Mouse (Mus musculus): ENCODE measurements around the gene Plac1. TPM values are rescaled to one million over a fixed set of nuclear protein-coding genes. Genes with fewer than 3 reads are reported as not detected.
"Not testable (repeated sequence)": the region's sequence is repeated elsewhere in the genome, so short reads cannot be mapped to it uniquely, and the experiment has no call there.

Plac1 gene
- not detected for polyA plus RNA-seq (2017; shearing (Covaris generic))

- ATAC-seq: no peak
Measured at GRCm38 (mm10) chrX:53240011-53240410, at the start of gene Plac1. Gene Plac1, minus strand, starts transcription at chrX:53240111.

- ATAC-seq: no peak
Measured at GRCm38 (mm10) chrX:53287924-53288323, 48.0 kb upstream of the Plac1 start.

- no peak for ATAC-seq
Measured at GRCm38 (mm10) chrX:53273124-53273523, 33.2 kb upstream of the Plac1 start, which contains the start of gene Fam122c. Gene Fam122c, plus strand, starts transcription at chrX:53273424.

GRCm38 (mm10) chrX:53271628-53272027 lies 31.7 kb upstream of the Plac1 start:
- not testable (repeated sequence) for ATAC-seq

- no peak for ATAC-seq
Measured at GRCm38 (mm10) chrX:53270063-53270432, 30.1 kb upstream of the Plac1 start.

- peak; percentile 92 for ATAC-seq
Measured at GRCm38 (mm10) chrX:53269289-53270062, 29.6 kb upstream of the Plac1 start, which contains the start of gene Fam122b. Gene Fam122b, minus strand, starts transcription at chrX:53269805.

- no peak for ATAC-seq
Measured at GRCm38 (mm10) chrX:53268856-53269255, 28.9 kb upstream of the Plac1 start.

GRCm38 (mm10) chrX:53266186-53266585 lies 26.3 kb upstream of the Plac1 start:
- ATAC-seq: no peak

GRCm38 (mm10) chrX:53255195-53255594 lies 15.3 kb upstream of the Plac1 start:
- ATAC-seq: no peak

GRCm38 (mm10) chrX:53237971-53238370 lies 1.9 kb downstream of the Plac1 start:
- no peak for ATAC-seq

DNA sequence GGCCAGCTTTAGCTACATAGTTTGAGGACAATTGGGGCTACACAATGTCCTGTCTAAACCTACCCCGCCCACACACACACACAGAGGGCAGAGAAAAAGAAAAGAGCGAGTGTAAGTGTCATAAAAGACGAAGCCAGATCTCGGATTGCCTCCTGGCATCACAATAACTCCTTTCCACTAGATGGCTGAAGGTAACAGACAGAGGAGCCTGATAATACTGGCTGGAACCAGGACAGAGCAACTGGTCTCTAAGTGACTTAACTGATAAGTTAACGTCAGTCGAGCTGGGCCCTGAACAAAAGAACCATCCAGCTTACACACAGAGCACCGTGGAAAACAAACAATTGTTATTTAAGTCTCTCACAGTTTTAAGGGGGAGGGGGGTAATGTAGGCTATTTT lies 3.5 kb downstream of the Plac1 start:
- ATAC-seq: no peak

GRCm38 (mm10) chrX:53233689-53234088 lies 6.2 kb downstream of the Plac1 start:
- no peak for ATAC-seq

DNA sequence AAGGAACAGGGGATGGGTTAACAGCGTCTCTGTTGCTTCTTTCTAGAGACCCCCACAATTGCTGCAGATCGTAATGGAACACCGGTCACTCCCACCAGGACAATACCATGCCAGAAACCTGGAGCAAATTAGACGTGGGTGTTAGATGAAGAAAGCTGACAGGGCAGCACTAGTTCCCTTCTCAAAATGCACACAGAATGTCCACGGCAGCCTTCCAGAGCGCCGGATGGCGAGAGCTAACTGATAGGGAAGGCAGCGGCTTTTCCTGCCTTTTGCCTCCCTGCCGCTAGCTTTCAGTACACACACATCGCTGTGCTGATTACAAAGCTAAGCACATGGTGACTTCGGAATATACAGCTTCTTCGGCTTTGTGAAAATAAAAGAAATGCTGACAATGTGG lies 7.9 kb downstream of the Plac1 start:
- no peak for ATAC-seq

DNA sequence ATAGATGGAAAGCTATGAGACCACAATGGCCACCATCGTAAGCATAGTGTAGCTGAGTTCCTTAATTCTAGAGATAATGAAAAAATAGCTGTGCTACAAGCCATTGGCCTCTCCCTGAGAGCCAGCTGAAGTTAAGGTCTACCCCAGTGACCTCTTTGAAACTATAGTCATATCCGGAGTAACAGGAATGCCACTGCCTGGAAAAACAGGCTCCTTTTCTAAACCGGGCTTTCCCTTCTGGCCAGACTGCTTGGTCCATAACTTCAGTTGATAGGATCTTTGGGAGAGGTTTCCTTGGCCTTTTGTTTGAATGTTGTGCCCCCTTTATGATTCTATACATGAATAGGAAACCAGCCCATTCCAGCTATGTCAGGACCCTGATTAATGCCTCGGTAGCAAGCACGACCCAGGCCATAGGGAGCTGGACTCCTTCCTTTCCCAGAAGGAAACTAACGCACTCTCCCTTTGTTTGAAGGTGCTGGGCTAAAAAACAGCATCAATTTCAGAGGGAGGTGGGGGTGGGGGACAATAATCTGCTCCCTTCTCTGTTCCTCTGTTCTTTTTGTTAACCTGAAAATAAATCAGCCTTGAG lies 15.5 kb downstream of the Plac1 start:
- ATAC-seq: no peak

DNA sequence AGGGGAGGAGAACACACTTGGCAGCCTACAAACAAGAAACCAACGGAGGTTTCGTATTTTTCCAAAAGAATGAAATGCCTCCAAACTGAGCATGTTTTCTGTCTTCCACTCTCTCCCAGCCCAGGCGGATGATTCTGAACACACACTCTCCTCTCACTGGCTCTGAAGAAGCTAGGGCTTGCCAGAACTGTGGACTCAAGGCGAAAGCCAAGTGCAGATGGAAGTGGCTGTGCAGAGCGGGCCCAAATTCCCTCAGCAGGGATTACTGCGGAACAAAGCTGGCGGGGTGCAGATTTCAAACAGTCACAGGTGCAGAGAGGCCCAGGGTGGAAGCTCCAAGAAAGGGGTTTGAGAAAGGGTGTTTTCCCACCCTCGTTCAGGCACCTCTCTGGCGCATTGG lies 19.1 kb downstream of the Plac1 start:
- ATAC-seq: no peak

DNA sequence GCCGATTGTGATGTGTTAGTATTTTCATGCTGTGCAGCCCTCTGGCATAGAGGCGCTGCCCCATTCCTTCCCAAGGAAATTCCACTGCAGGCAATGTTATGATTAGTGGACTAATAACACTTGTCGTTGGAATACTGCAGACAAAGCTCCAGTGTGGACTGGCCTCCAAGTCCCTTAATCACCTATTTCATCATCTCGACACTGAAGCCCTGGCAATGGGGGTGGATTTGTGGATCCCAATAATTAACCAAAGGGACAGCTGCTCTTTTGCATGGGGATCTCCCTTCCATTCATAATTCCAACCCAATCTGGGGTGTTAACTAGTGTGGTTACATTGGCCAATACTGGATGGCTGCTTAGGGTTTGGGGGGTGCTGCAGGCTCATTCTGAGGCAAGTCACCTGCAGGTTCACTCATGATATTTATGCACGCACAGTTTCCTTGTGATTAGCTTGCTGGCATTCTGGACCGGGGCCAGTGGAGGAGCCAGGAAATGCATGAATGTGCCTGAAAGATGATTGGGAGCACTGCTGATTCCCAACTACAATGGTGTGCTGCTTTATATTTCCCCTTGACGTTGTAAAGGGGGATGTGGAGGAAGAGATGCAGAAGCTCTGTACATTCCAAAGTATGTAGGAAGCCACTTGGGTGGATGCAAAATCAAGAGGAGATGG lies 25.2 kb downstream of the Plac1 start:
- ATAC-seq: no peak

DNA sequence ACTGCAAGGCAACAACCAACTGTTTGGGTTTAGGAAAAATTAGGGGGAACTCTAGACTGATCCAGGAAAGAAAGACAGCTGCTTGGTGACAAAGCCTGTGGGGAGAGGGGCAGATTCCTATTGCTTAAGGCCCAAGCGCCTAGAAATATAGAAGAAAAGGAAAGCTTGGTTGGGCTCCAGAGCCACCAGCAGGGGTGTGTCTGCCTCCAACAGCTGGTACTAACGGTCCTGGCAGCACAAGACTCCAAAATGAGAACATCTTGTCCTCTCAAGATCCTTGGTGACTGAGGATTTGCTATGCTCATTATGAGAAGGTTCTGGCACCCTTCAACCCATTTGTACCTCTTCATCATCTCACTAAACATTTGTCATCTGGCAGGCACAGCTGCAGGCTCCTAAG lies 26.1 kb downstream of the Plac1 start:
- no peak for ATAC-seq

DNA sequence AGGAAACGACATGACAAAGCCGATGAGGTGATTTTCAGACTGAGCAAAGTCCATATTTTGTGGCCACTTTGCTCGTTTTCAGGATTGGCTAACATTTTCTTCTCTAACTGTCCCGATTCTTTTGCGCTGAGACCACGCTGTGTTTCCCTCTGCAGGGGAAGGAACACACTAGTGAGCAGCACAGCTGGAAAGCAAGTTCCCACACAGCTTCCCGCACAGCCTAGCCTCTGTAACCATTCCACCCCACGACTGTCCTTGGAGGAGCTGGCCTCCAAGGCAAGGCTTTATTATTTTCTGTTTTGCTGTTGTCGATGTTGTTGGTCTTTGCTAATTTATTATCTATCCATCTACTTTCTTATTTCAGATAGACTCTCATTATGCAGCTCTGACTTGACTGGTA lies 27.4 kb downstream of the Plac1 start:
- no peak for ATAC-seq

DNA sequence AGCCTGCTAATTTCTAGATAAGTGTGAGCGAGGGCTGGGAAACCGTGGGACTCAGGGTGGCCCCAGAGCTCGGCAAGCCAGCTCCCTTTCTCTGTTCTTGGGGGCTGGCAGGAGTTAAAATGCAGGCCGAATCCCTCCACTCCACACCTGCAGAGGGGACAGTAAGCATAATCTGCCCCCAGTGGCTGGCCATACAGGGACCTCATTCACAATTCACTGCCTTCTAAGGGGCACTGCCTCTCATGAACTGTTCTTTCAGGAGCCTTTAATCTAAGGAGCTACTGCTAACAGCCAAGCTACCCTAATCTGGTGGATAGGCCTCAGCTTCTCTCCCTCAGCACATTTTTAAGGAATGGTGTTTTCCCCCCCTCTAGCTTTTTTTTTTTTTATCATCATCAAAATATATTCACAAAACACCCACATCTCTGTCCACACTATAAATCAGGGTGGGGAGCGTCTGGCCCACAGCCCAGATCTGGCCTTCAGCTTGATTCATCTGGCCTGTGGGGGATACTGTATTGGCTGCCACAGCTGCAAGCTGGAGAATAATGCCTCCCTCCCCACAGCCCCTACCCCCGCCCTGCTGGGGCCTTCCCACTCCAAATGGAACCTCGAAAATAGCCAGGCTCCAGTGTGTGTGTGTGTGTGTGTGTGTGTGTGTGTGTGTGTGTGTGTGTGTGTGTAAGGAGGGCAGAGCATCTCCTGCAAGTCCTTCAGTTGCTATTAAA lies 28.0 kb downstream of the Plac1 start:
- no peak for ATAC-seq

DNA sequence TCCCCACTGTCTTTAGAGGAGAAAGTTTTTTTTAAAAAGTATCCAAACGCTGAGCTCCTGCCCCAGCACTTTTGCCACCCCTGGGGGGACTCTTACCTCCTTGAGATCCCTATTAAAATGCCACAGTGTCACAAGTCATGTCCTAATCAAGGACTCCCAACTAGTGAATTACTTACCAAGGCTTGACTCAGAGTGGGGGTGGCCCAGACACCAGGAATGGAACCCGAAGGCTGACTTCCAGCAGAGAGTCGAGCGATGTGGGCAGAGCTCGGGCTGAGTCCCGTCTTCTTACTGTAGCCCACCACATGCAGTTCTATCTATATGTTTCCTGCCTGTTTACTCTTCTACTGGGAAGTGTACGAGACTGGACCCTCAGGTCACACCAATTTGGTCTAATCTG lies 30.5 kb downstream of the Plac1 start:
- no peak for ATAC-seq

GRCm38 (mm10) chrX:53204690-53205311 lies 35.1 kb downstream of the Plac1 start:
- ATAC-seq: no peak

GRCm38 (mm10) chrX:53201616-53202015 lies 38.3 kb downstream of the Plac1 start:
- ATAC-seq: no peak

DNA sequence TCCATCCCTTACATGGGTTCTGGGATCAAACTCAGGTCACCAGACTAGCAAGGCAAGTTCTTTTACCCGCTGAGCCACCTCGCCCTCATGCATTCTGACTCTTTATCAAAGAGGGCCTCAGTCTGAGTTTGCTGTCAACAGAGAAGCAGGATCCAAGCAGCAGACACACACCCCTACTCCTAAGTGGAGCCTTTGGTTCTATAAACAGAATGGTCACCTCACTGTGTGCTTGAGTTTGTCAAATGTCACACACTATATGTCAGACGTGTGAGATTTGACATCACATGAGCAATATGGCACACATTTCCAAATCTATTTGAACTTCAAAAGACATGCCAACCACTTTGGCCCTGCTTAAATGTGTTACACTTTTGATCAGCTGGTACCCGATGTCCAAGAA lies 42.2 kb downstream of the Plac1 start:
- no peak for ATAC-seq

Data from activated CD4-positive, CD25-positive, alpha-beta regulatory T cell, adult 4 months (primary cell).